In the genomic region with DNA sequence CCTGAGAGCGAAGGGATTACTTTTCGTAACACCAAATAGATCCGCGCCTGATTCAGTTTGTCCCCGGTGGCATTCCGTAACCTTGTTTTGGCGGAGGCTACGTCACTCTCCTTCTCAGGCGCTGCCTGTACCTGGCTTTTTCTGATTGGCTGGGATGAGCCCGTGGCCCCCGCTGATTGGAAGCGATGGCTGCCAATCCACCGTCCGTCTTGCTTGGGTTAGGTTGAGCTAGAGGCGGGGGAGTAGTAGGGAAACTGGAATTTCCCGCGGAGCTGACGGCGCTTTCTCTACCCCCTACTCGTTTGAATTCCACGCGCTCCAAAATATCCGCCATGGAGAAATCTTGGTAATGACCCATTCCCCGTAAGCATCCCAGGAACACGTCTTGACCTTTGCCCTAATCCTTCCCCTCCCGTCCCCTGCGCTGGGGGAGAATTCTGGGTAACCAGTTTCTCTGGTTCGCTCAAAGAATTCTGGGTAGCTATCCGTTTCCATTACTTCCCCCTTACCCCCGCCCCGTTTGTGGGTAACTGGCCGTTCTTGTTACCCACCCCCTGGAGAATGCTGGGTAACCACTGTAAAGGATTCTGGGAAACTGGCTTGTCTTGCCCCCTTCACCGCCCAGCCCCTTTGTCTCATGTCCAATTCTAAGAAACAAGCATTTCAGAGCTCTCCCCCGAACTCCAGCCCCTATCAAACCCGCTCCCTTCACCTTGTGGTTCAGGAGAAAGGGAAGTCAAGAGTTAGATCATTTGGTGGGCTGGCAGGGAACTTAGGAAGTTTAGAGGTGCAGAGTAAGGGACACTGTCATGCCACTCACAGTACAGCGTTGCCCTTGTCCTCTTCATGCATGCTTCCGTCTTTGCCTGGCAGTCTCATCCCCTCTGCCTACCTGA, we compare ENCODE assay signal across 8 mouse cellular contexts. TPM values are rescaled to one million over a fixed set of nuclear protein-coding genes. Genes with fewer than 3 reads are reported as not detected.
A peak's percentile ranks its signal among the peaks of the same experiment; 100 is the strongest.
DNase-seq lines count a peak whose midpoint lies in the region; ATAC-seq and TF ChIP-seq lines count a peak whose summit lies in the region.

A gene (plus strand): TSS at position 210 of the 896 bp plus-strand sequence.

- no peak for TF ChIP-seq CTCF in heart, adult 2 months (IDR thresholded peaks at IDR 0.05)

- ATAC-seq in embryonic facial prominence, embryonic 14.5 days (ENCODE audit: low read depth): peak; percentile 100
- peak; percentile 99 for ATAC-seq in limb, embryonic 13.5 days (ENCODE audit: low FRiP score, low read depth)
- ATAC-seq in midbrain, embryonic 16.5 days: peak; percentile 99

- peak within 1 kb of the TSS; percentile 97 for H3K27ac ChIP-seq in embryonic facial prominence, embryonic 14.5 days (replicated peaks; ENCODE audit: low read depth, low read length)
- H3K27ac ChIP-seq in heart, adult 2 months: peak within 1 kb of the TSS; percentile 100
- peak within 1 kb of the TSS; percentile 95 for H3K27ac ChIP-seq in limb, embryonic 13.5 days
- H3K27ac ChIP-seq in midbrain, embryonic 16.5 days (ENCODE audit: low read length): peak within 1 kb of the TSS; percentile 93

- H3K9me3 ChIP-seq in embryonic facial prominence, embryonic 14.5 days (ENCODE audit: control insufficient read depth, low read length): no peaks in the 10 kb centered on the region
- H3K9me3 ChIP-seq in limb, embryonic 13.5 days: no peaks in the 10 kb centered on the region
- H3K9me3 ChIP-seq in midbrain, embryonic 16.5 days (replicated peaks; ENCODE audit: control insufficient read depth, low read length, poor library complexity, severe bottlenecking): no peaks in the 10 kb centered on the region

- H3K4me1 ChIP-seq in embryonic facial prominence, embryonic 14.5 days (ENCODE audit: control insufficient read depth, insufficient read depth, low read length): peaks cover 13% of the 10 kb centered on the region; the same call in 1 of the 2 replicates
- H3K4me1 ChIP-seq in heart, adult 2 months (ENCODE audit: control insufficient read depth, insufficient read depth, low read length): peaks cover 6% of the 10 kb centered on the region
- H3K4me1 ChIP-seq in limb, embryonic 13.5 days: peaks cover 17% of the 10 kb centered on the region
- H3K4me1 ChIP-seq in midbrain, embryonic 16.5 days (ENCODE audit: control insufficient read depth, insufficient read depth, low read length): peaks cover 13% of the 10 kb centered on the region

- peak; percentile 41; the same call in 1 of the 2 replicates for TF ChIP-seq EP300 in heart, adult 2 months (IDR thresholded peaks at IDR 0.05; ENCODE audit: insufficient read depth, low read depth, low read length)

- DNase-seq in 3T3-L1 (ENCODE audit: low read depth, low spot score): peak; percentile 100
- peak; percentile 98 for DNase-seq in adrenal gland, postnatal 4 days (ENCODE audit: low spot score in 2 of 2)
- DNase-seq in embryonic facial prominence, embryonic 14.5 days (ENCODE audit: low spot score): peak; percentile 99
- DNase-seq in heart, adult 2 months: peak; percentile 100
- DNase-seq in kidney, adult 8-10 months: peak; percentile 100
- DNase-seq in spleen, postnatal 10 days (ENCODE audit: low spot score in 2 of 2): peak; percentile 98 to 99

- peak within 1 kb of the TSS; percentile 78 for H3K4me2 ChIP-seq in embryonic facial prominence, embryonic 14.5 days (ENCODE audit: low read depth, low read length)
- H3K4me2 ChIP-seq in limb, embryonic 13.5 days (replicated peaks): peak within 1 kb of the TSS; percentile 85
- H3K4me2 ChIP-seq in midbrain, embryonic 16.5 days (ENCODE audit: low read length): peak within 1 kb of the TSS; percentile 71

- TF ChIP-seq POLR2A in heart, adult 2 months (IDR thresholded peaks at IDR 0.05; ENCODE audit: insufficient read depth, low read depth, low read length): peak; percentile 74

- intact Hi-C loops in heart, adult 2 months (cut with DNase I): loop anchor here (5.0 kb wide), 1 partner anchor 324 kb away; a partner anchor contains a TSS

- H3K79me2 ChIP-seq in heart, adult 2 months (replicated peaks; ENCODE audit: control insufficient read depth, insufficient read depth, low read length): no peaks in the 10 kb centered on the region

- peak within 1 kb of the TSS; percentile 90 for H3K9ac ChIP-seq in embryonic facial prominence, embryonic 14.5 days (ENCODE audit: low read depth, low read length)
- peak within 1 kb of the TSS; percentile 75 for H3K9ac ChIP-seq in heart, adult 2 months (ENCODE audit: low read depth, low read length)
- peak within 1 kb of the TSS; percentile 88 for H3K9ac ChIP-seq in limb, embryonic 13.5 days
- H3K9ac ChIP-seq in midbrain, embryonic 16.5 days (ENCODE audit: low read depth, low read length): peak within 1 kb of the TSS; percentile 71

- peaks cover 13% of the 10 kb centered on the region; the same call in 1 of the 2 replicates for H3K36me3 ChIP-seq in embryonic facial prominence, embryonic 14.5 days (ENCODE audit: control insufficient read depth, insufficient read depth, low read length)
- 0 out of 2 replicates have a peak, but pooled peaks cover 2% of the 10 kb centered on the region for H3K36me3 ChIP-seq in heart, adult 2 months (ENCODE audit: control insufficient read depth, insufficient read depth, low read length)
- H3K36me3 ChIP-seq in limb, embryonic 13.5 days: peaks cover 12% of the 10 kb centered on the region
- H3K36me3 ChIP-seq in midbrain, embryonic 16.5 days (ENCODE audit: control insufficient read depth, insufficient read depth, low read length): 0 out of 2 replicates have a peak, but pooled peaks cover 3% of the 10 kb centered on the region

- H3K4me3 ChIP-seq in embryonic facial prominence, embryonic 14.5 days (ENCODE audit: low read depth, low read length): peak within 1 kb of the TSS; percentile 71
- H3K4me3 ChIP-seq in heart, adult 2 months: peak within 1 kb of the TSS; percentile 88
- H3K4me3 ChIP-seq in limb, embryonic 13.5 days: peak within 1 kb of the TSS; percentile 56
- peak within 1 kb of the TSS; percentile 53 for H3K4me3 ChIP-seq in midbrain, embryonic 16.5 days (ENCODE audit: low read depth, low read length)

- H3K27me3 ChIP-seq in embryonic facial prominence, embryonic 14.5 days (replicated peaks; ENCODE audit: control insufficient read depth, insufficient read depth, low read length): no peaks in the 10 kb centered on the region
- no peaks in the 10 kb centered on the region for H3K27me3 ChIP-seq in heart, adult 2 months (ENCODE audit: control insufficient read depth, insufficient read depth, low read length)
- H3K27me3 ChIP-seq in limb, embryonic 13.5 days: no peaks in the 10 kb centered on the region
- H3K27me3 ChIP-seq in midbrain, embryonic 16.5 days (ENCODE audit: control insufficient read depth, insufficient read depth, low read depth, low read length): no peaks in the 10 kb centered on the region

- 1% methylated on average over 37 of the region's 37 CpGs for WGBS in embryonic facial prominence, embryonic 14.5 days
- under 1% methylated on average over 37 of the region's 37 CpGs for WGBS in heart, adult 2 months
- 1% methylated on average over 37 of the region's 37 CpGs for WGBS in limb, embryonic 13.5 days
- 2% methylated on average over 37 of the region's 37 CpGs for WGBS in midbrain, embryonic 16.5 days

RNA-seq across cellular contexts. Expression of the gene that starts here (rescaled TPM):
- total RNA-seq in adrenal gland, postnatal 4 days (2021): 10 to 100 TPM; 43.6 to 45.3 TPM
- 23.6 and 23.8 TPM in 2 replicates for polyA plus RNA-seq in embryonic facial prominence, embryonic 14.5 days (2014; fragmentation: Nextera tagmentation; extraction: Ambion mirVana)
- total RNA-seq in heart, adult 2 months (2021): 1 to 10 TPM; 6.5 to 6.9 TPM
- 15.2 and 19.8 TPM in 2 replicates for polyA plus RNA-seq in heart, adult 2 months (2012; rRNA removed)
- polyA plus RNA-seq in limb, embryonic 13.5 days (2015; fragmentation: Nextera tagmentation; extraction: Ambion mirVana): 33.6 and 35.2 TPM in 2 replicates
- 20.8 and 22.3 TPM in 2 replicates for polyA plus RNA-seq in midbrain, embryonic 16.5 days (2015; fragmentation: Nextera tagmentation; extraction: Ambion mirVana)

Comparison
In these comparisons a context has a peak if more than half of its experiments do, and no peak if none do; other contexts are left out.
1. Peak in every context shown above with its lines: DNase-seq, ATAC-seq, H3K4me3 ChIP-seq and H3K27ac ChIP-seq.
2. RNA of the gene that starts here (total RNA-seq): 43.6 to 45.3 TPM in adrenal gland, postnatal 4 days; 6.5 to 6.9 TPM in heart, adult 2 months; every median in the first group is over 4 times any median in the second.